Mouse (Mus musculus): Measurements from ENCODE around the gene Gm11172.

DNA sequence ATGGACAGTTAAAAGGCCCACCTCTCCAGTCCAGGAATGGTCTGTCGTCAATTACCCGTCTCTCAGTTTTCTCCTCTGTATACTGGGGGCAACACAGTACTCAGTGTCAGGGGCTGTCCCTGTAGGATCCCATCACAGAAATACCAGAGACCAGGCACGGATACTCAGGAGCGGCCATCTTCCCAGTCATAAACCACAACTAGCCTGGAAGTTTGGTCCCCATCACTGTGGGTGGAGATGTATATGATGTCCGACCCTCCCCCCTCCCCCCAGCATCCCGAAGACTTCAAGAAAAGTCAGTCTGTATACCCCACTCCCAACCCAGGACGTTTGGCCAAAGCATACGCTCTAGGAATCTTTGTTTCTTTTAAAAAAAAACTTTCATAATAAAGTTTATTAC lies 29.3 kb upstream of the Gm11172 start:
- TF ChIP-seq EP300 (IDR thresholded peaks at IDR 0.05; ENCODE audit: low read depth) (no peak), CTCF (IDR thresholded peaks at IDR 0.05; ENCODE audit: low read depth) (no peak)
